Mouse (Mus musculus): ENCODE data around the gene Ano7. TPM values are rescaled to one million over a fixed set of nuclear protein-coding genes. Genes with fewer than 3 reads are reported as not detected.

The Ano7 gene
- polyA plus RNA-seq, 1 experiment from 2014 or later, result 0.24 TPM

DNA sequence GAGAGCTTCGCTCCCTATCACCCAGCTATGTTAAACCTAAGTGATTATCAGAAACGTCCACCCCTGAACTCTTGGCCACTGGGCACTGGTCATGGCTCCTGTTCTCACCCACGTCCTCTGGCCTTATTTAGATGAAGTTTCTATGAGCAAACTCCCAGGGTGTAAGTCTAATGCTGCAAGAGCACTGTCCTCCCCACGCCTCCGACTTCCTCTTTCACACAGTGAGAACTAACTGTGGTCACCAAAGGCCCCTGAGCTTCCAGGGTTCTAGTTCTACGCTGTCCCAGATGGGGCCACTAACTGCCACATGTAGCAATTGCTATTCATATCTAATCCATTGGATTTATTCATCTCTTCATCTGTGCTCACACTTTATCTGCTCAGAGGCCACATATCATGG is 8.1 kb upstream of the Ano7 start:
- no peak overlapping the region for H3K9ac ChIP-seq (replicated peaks; ENCODE audit: low read length)
- H3K9me3 ChIP-seq (ENCODE audit: low read length), result no peaks in the 10 kb centered on the region
- WGBS, result 92% methylated on average over 6 of the region's 6 CpGs
- no peak overlapping the region for H3K4me3 ChIP-seq (ENCODE audit: low read length)
- no peaks in the 10 kb centered on the region for H3K4me1 ChIP-seq (ENCODE audit: insufficient read depth, low read length)
- ATAC-seq (ENCODE audit: low FRiP score, low TSS enrichment), result no peak
- no peak overlapping the region for H3K27ac ChIP-seq (ENCODE audit: low read length)
- H3K36me3 ChIP-seq (ENCODE audit: insufficient read depth, low read length), result peaks cover 41% of the 10 kb centered on the region
- no peak overlapping the region for H3K4me2 ChIP-seq (replicated peaks; ENCODE audit: low read depth, low read length)
- no peaks in the 10 kb centered on the region for H3K27me3 ChIP-seq (ENCODE audit: insufficient read depth, low read length)

GRCm38 (mm10) chr1:93377307-93377706 is 3.6 kb downstream of the Ano7 start:
- Histone ChIP-seq H3K4me1 (ENCODE audit: insufficient read depth, low read length) (no peaks in the 10 kb centered on the region), H3K9ac (replicated peaks; ENCODE audit: low read length) (no peak overlapping the region), H3K27ac (ENCODE audit: low read length) (no peak overlapping the region), H3K4me3 (ENCODE audit: low read length) (no peak overlapping the region), H3K36me3 (ENCODE audit: insufficient read depth, low read length) (no peaks in the 10 kb centered on the region), H3K27me3 (ENCODE audit: insufficient read depth, low read length) (no peaks in the 10 kb centered on the region), H3K4me2 (replicated peaks; ENCODE audit: low read depth, low read length) (no peak overlapping the region), H3K9me3 (ENCODE audit: low read length) (no peaks in the 10 kb centered on the region)
- WGBS, result 59% methylated on average over 5 of the region's 5 CpGs
- ATAC-seq (ENCODE audit: low FRiP score, low TSS enrichment), result no peak

DNA sequence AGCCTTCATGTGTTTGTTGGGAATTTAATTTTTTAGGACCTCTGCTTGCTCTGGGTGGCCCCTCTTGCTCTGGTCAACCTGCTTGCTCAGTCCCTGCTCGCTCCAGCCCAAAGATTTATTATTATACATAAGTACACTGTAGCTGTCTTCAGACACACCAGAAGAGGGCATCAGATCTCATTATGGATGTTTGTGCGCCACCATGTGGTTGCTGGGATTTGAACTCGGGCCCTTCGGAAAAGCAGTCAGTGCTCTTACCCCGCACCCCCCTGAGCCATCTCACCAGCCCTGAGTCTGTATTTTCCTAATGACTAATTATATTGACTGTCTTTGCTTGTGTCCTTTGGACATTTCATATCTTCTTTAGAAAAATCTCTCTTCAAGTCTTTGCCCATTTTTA is 5.4 kb downstream of the Ano7 start:
- no peak overlapping the region for H3K27ac ChIP-seq (ENCODE audit: low read length)
- H3K4me2 ChIP-seq (replicated peaks; ENCODE audit: low read depth, low read length), result no peak overlapping the region
- H3K9me3 ChIP-seq (ENCODE audit: low read length), result no peaks in the 10 kb centered on the region
- no peak overlapping the region for H3K4me3 ChIP-seq (ENCODE audit: low read length)
- H3K4me1 ChIP-seq (ENCODE audit: insufficient read depth, low read length), result no peaks in the 10 kb centered on the region
- ATAC-seq (ENCODE audit: low FRiP score, low TSS enrichment), result no peak
- no peaks in the 10 kb centered on the region for H3K36me3 ChIP-seq (ENCODE audit: insufficient read depth, low read length)
- no peaks in the 10 kb centered on the region for H3K27me3 ChIP-seq (ENCODE audit: insufficient read depth, low read length)
- no peak overlapping the region for H3K9ac ChIP-seq (replicated peaks; ENCODE audit: low read length)
- WGBS, result 83% methylated on average over 5 of the region's 5 CpGs

GRCm38 (mm10) chr1:93387198-93387597 is 13.5 kb downstream of the Ano7 start:
- Histone ChIP-seq H3K27ac (ENCODE audit: low read length) (no peak overlapping the region), H3K4me2 (replicated peaks; ENCODE audit: low read depth, low read length) (no peak overlapping the region), H3K4me1 (ENCODE audit: insufficient read depth, low read length) (no peaks in the 10 kb centered on the region), H3K9ac (replicated peaks; ENCODE audit: low read length) (no peak overlapping the region), H3K36me3 (ENCODE audit: insufficient read depth, low read length) (no peaks in the 10 kb centered on the region), H3K27me3 (ENCODE audit: insufficient read depth, low read length) (no peaks in the 10 kb centered on the region), H3K9me3 (ENCODE audit: low read length) (no peaks in the 10 kb centered on the region), H3K4me3 (ENCODE audit: low read length) (no peak overlapping the region)
- ATAC-seq (ENCODE audit: low FRiP score, low TSS enrichment), result no peak
- WGBS, result 45% methylated on average over 2 of the region's 2 CpGs

DNA sequence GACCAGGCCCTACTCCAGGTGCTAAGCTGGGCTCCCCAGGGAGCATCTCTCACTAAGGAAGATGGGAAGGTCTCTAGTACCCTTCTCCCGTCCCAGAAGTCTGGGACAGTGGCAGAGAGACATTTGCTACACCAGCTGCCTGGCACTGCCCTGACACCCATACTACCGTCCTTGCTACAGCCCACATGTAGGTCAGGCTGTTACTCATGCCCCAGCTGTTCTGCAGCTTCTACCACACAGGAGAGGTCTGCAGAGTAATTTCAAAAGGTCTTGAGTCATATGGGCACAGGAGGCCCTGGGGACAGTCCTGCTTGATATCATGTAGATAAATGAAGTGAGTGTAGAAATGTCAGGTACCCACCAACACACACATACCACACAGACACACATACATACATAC is 15.2 kb downstream of the Ano7 start:
- no peaks in the 10 kb centered on the region for H3K4me1 ChIP-seq (ENCODE audit: insufficient read depth, low read length)
- H3K9me3 ChIP-seq (ENCODE audit: low read length), result no peaks in the 10 kb centered on the region
- no peak for ATAC-seq (ENCODE audit: low FRiP score, low TSS enrichment)
- no peak overlapping the region for H3K4me2 ChIP-seq (replicated peaks; ENCODE audit: low read depth, low read length)
- no peaks in the 10 kb centered on the region for H3K36me3 ChIP-seq (ENCODE audit: insufficient read depth, low read length)
- H3K27ac ChIP-seq (ENCODE audit: low read length), result no peak overlapping the region
- no peak overlapping the region for H3K4me3 ChIP-seq (ENCODE audit: low read length)
- H3K9ac ChIP-seq (replicated peaks; ENCODE audit: low read length), result no peak overlapping the region
- WGBS, result 69% methylated on average over 2 of the region's 2 CpGs
- H3K27me3 ChIP-seq (ENCODE audit: insufficient read depth, low read length), result no peaks in the 10 kb centered on the region

DNA sequence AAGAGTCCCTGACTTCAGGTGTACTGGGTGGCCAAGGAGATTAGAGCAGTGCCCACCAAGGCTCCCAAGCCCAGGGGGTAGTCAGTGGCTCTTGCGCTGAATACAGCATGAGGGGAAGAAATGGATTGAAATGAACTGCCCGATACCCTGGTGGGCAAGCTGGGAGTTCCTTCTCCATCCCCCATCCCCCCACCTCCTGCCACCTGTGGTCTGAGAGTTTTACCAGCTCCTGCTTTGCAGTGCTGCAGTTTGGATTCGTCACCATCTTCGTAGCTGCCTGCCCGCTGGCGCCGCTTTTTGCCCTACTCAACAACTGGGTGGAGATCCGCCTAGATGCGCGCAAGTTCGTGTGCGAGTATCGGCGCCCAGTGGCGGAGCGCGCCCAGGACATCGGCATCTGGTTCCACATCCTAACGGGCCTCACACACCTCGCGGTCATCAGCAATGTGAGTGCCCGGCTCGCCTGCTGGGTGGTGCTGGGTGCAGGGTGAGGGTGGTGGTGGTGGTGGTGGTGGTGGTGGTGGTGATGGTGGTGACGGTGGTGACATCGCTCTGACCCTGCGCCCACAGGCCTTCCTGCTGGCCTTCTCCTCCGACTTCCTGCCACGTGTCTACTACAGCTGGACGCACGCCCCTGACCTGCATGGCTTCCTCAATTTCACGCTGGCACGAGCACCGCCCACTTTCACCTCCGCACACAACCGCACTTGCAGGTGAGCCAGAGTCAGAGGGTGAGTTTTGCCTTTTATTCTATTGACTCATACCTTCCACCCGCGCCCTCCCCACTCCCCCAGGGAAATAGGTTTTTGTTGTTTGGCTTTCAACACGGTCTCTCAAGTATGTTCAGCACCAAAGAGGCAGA is 27.7 kb downstream of the Ano7 start:
- Histone ChIP-seq H3K4me2 (replicated peaks; ENCODE audit: low read depth, low read length) (peak overlapping the region; percentile 61), H3K4me1 (ENCODE audit: insufficient read depth, low read length) (peaks cover 8% of the 10 kb centered on the region; the same call in 1 of the 2 replicates), H3K36me3 (ENCODE audit: insufficient read depth, low read length) (peaks cover 6% of the 10 kb centered on the region; the same call in 1 of the 2 replicates), H3K27ac (ENCODE audit: low read length) (no peak overlapping the region), H3K27me3 (ENCODE audit: insufficient read depth, low read length) (no peaks in the 10 kb centered on the region), H3K4me3 (ENCODE audit: low read length) (peak overlapping the region; percentile 37), H3K9me3 (ENCODE audit: low read length) (no peaks in the 10 kb centered on the region), H3K9ac (replicated peaks; ENCODE audit: low read length) (peak overlapping the region; percentile 43)
- 18% methylated on average over 38 of the region's 38 CpGs for WGBS
- ATAC-seq (ENCODE audit: low FRiP score, low TSS enrichment), result no peak; the same call in 1 of the 2 replicates

DNA sequence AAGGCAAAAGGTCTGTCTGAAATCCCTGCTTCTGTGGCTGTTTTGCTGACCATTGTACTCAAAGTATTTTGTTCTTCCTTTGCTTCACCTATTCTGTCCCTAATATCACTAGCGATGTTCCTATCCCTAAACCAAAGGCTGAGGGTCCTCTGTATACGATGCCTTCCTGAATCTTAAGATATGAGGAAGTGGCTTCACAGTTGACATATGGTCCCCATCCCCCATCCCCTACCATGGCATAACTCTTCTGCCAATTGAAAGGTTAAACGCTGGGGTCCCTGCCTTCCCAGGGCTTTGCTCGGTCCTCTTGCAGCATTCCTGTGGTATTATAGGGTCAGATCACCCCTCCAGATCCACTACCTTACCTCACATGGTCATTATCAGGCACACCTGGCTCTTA is 29.7 kb downstream of the Ano7 start:
- Histone ChIP-seq H3K4me2 (replicated peaks; ENCODE audit: low read depth, low read length) (no peak overlapping the region), H3K4me1 (ENCODE audit: insufficient read depth, low read length) (peaks cover 8% of the 10 kb centered on the region; the same call in 1 of the 2 replicates), H3K4me3 (ENCODE audit: low read length) (no peak overlapping the region), H3K9ac (replicated peaks; ENCODE audit: low read length) (no peak overlapping the region), H3K36me3 (ENCODE audit: insufficient read depth, low read length) (peaks cover 26% of the 10 kb centered on the region), H3K27ac (ENCODE audit: low read length) (no peak overlapping the region), H3K9me3 (ENCODE audit: low read length) (no peaks in the 10 kb centered on the region), H3K27me3 (ENCODE audit: insufficient read depth, low read length) (no peaks in the 10 kb centered on the region)
- WGBS, result 79% methylated on average over 4 of the region's 4 CpGs
- ATAC-seq (ENCODE audit: low FRiP score, low TSS enrichment), result no peak

DNA sequence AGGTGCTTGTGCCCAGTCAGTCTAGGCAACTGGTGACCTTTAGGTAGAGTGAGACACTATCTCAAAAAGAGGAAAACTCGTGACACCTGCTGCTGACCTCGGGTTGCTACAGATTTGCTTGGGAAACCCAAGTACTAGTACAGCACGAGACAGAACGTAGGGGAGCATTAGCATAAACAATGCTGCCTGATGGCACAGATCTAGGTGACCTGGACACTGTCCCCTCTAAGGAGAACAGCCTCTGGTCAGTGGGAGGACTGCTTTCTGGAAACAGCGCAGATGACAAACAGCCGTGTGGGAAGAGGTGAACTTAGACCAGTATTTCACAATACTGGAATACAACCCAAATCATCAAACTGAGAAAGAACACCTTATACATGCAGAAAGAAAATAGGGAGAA is 58.4 kb downstream of the Ano7 start:
- H3K36me3 ChIP-seq (ENCODE audit: insufficient read depth, low read length), result peaks cover 65% of the 10 kb centered on the region
- no peak overlapping the region for H3K27ac ChIP-seq (ENCODE audit: low read length)
- no peaks in the 10 kb centered on the region for H3K9me3 ChIP-seq (ENCODE audit: low read length)
- ATAC-seq (ENCODE audit: low FRiP score, low TSS enrichment), result no peak
- no peaks in the 10 kb centered on the region for H3K4me1 ChIP-seq (ENCODE audit: insufficient read depth, low read length)
- no peak overlapping the region for H3K4me3 ChIP-seq (ENCODE audit: low read length)
- no peak overlapping the region for H3K4me2 ChIP-seq (replicated peaks; ENCODE audit: low read depth, low read length)
- H3K9ac ChIP-seq (replicated peaks; ENCODE audit: low read length), result no peak overlapping the region
- H3K27me3 ChIP-seq (ENCODE audit: insufficient read depth, low read length), result no peaks in the 10 kb centered on the region
- 82% methylated on average over 6 of the region's 6 CpGs for WGBS

GRCm38 (mm10) chr1:93439321-93439720 is 65.6 kb downstream of the Ano7 start:
- WGBS, result 88% methylated on average over 1 of the region's 1 CpGs
- Histone ChIP-seq H3K4me1 (ENCODE audit: insufficient read depth, low read length) (peaks cover 16% of the 10 kb centered on the region), H3K27ac (ENCODE audit: low read length) (no peak overlapping the region), H3K9me3 (ENCODE audit: low read length) (no peaks in the 10 kb centered on the region), H3K27me3 (ENCODE audit: insufficient read depth, low read length) (no peaks in the 10 kb centered on the region), H3K4me3 (ENCODE audit: low read length) (no peak overlapping the region), H3K4me2 (replicated peaks; ENCODE audit: low read depth, low read length) (no peak overlapping the region), H3K36me3 (ENCODE audit: insufficient read depth, low read length) (peaks cover 63% of the 10 kb centered on the region), H3K9ac (replicated peaks; ENCODE audit: low read length) (no peak overlapping the region)
- no peak for ATAC-seq (ENCODE audit: low FRiP score, low TSS enrichment)

DNA sequence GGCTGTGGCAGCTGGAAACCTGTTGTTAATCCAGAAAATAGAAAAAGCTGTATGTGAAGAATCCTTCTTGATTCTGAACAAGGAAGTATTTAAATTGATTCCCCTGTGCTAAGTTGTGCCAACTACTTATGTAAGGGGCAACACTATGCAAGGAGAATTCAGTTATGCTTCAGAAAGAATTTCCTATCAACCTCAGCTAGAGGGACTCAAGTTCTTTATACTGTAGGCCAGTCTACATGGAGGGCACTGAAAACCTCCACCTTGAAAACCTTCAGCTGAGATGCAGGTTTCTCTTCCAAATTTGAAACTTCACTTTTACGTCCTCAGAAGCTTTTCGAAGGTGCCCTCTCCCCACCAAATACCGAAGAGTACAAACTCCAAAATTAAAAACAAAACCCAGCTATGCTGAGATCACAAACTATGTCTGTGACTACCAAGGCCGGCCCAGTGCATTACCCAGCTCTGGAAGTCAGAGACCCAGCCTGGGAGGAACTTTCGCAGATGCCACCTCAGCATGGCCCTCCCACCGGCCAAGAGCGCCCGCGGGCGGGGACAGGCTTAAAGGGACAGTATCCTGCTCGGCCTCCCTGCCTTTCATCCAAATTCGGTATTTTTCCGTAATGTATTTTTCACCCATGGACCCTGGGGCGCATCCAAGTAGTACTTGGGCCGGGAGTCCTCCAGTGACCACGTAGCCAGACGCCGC is 70.8 kb downstream of the Ano7 start:
- H3K4me2 ChIP-seq (replicated peaks; ENCODE audit: low read depth, low read length), result peak overlapping the region; percentile 74
- no peaks in the 10 kb centered on the region for H3K27me3 ChIP-seq (ENCODE audit: insufficient read depth, low read length)
- 3% methylated on average over 18 of the region's 18 CpGs for WGBS
- H3K27ac ChIP-seq (ENCODE audit: low read length), result peak overlapping the region; percentile 97
- H3K36me3 ChIP-seq (ENCODE audit: insufficient read depth, low read length), result peaks cover 23% of the 10 kb centered on the region
- peak; percentile 90 for ATAC-seq (ENCODE audit: low FRiP score, low TSS enrichment)
- peaks cover 27% of the 10 kb centered on the region for H3K4me1 ChIP-seq (ENCODE audit: insufficient read depth, low read length)
- peak overlapping the region; percentile 97 for H3K4me3 ChIP-seq (ENCODE audit: low read length)
- H3K9ac ChIP-seq (replicated peaks; ENCODE audit: low read length), result peak overlapping the region; percentile 94
- H3K9me3 ChIP-seq (ENCODE audit: low read length), result no peaks in the 10 kb centered on the region

All from kidney, embryonic 16.5 days (tissue).